Comparison of ENCODE assay signal across 20 mouse cellular contexts in genomic region chr7:35830119-35830518, GRCm38 (mm10). TPM values are rescaled to one million over a fixed set of nuclear protein-coding genes. Genes with fewer than 3 reads are reported as not detected.
DNase-seq lines count a peak whose midpoint lies in the region; ATAC-seq and TF ChIP-seq lines count a peak whose summit lies in the region.
"Had no signal": no experiment of that assay in that cellular context is flagged by ENCODE, and none has a peak within 500 bp of the region (broad histone marks: within the 10 kb centered on the region; RNA-seq: fewer than 3 reads in every experiment).

No protein-coding gene starts in this region.

- no peaks in the 10 kb centered on the region for H3K79me2 ChIP-seq in liver, adult 2 months (ENCODE audit: control insufficient read depth, insufficient read depth, low read length)

- H3K4me1 ChIP-seq in liver, adult 2 months (ENCODE audit: control insufficient read depth, insufficient read depth, low read length), result no peaks in the 10 kb centered on the region
- H3K4me1 ChIP-seq in midbrain, embryonic 11.5 days (ENCODE audit: control insufficient read depth, insufficient read depth, low read length), result no peaks in the 10 kb centered on the region
- no peaks in the 10 kb centered on the region for H3K4me1 ChIP-seq in midbrain, embryonic 14.5 days (ENCODE audit: control insufficient read depth, insufficient read depth, low read length)
- H3K4me1 ChIP-seq: embryonic facial prominence, embryonic 15.5 days; forebrain, embryonic 10.5 days; heart, embryonic 10.5 days; hindbrain, embryonic 13.5 days had no signal

- no peak for DNase-seq in liver, adult 2 months (ENCODE audit: extremely low read depth, low read depth, low spot score)
- DNase-seq in liver (no peak), ES-CJ7 (ENCODE audit: low read depth, low spot score) (peak; percentile 11), ZHBTc4 (ENCODE audit: low read depth, low spot score) (peak; percentile 35)
- peak; percentile 62 for DNase-seq in midbrain, embryonic 11.5 days (ENCODE audit: low spot score, missing footprints)
- DNase-seq in midbrain, embryonic 14.5 days, result no peak
- DNase-seq in heart, adult 8-10 months (ENCODE audit: low spot score), result no peak
- DNase-seq: adrenal gland, adult 2 months; adrenal gland, postnatal 25 days; cerebellum, adult 2 months; gastrocnemius, adult 2 months; gastrocnemius, postnatal 25 days; heart, postnatal 10 days; heart, postnatal 4 days had no signal

- ATAC-seq in midbrain, embryonic 11.5 days (ENCODE audit: low FRiP score), result no peak
- ATAC-seq in midbrain, embryonic 14.5 days (ENCODE audit: low FRiP score, low TSS enrichment), result no peak
- ATAC-seq: forebrain, embryonic 14.5 days had no signal

- H3K36me3 ChIP-seq in liver, adult 2 months (ENCODE audit: control insufficient read depth, insufficient read depth, low read length), result no peaks in the 10 kb centered on the region
- no peaks in the 10 kb centered on the region for H3K36me3 ChIP-seq in midbrain, embryonic 11.5 days (ENCODE audit: control insufficient read depth, insufficient read depth, low read length)
- no peaks in the 10 kb centered on the region for H3K36me3 ChIP-seq in midbrain, embryonic 14.5 days (ENCODE audit: control insufficient read depth, insufficient read depth, low read length)
- H3K36me3 ChIP-seq: embryonic facial prominence, embryonic 15.5 days; forebrain, embryonic 10.5 days; heart, embryonic 10.5 days; hindbrain, embryonic 13.5 days had no signal

- H3K27ac ChIP-seq in liver, adult 2 months (replicated peaks; ENCODE audit: insufficient read depth, low read depth, low read length), result no peak overlapping the region
- H3K27ac ChIP-seq in midbrain, embryonic 11.5 days (ENCODE audit: low read depth, low read length), result no peak overlapping the region
- no peak overlapping the region for H3K27ac ChIP-seq in midbrain, embryonic 14.5 days (replicated peaks; ENCODE audit: low read depth, low read length)
- H3K27ac ChIP-seq: embryonic facial prominence, embryonic 15.5 days; forebrain, embryonic 10.5 days; gastrocnemius, adult 2 months; heart, embryonic 10.5 days; hindbrain, embryonic 13.5 days had no signal

- no peak for TF ChIP-seq POLR2A in liver, adult 2 months (IDR thresholded peaks at IDR 0.05; ENCODE audit: extremely low read depth, insufficient read depth, low read length)

- H3K9me3 ChIP-seq in midbrain, embryonic 11.5 days (ENCODE audit: control insufficient read depth, low read length), result no peaks in the 10 kb centered on the region
- no peaks in the 10 kb centered on the region for H3K9me3 ChIP-seq in midbrain, embryonic 14.5 days (ENCODE audit: control insufficient read depth, low read length)
- H3K9me3 ChIP-seq: embryonic facial prominence, embryonic 15.5 days; heart, embryonic 10.5 days; hindbrain, embryonic 13.5 days had no signal

- H3K4me3 ChIP-seq in liver, adult 2 months (ENCODE audit: insufficient read depth, low read depth, low read length), result no peak overlapping the region
- H3K4me3 ChIP-seq in midbrain, embryonic 11.5 days (ENCODE audit: low read depth, low read length), result no peak overlapping the region
- H3K4me3 ChIP-seq in midbrain, embryonic 14.5 days (replicated peaks; ENCODE audit: low read depth, low read length), result no peak overlapping the region
- H3K4me3 ChIP-seq: embryonic facial prominence, embryonic 15.5 days; erythroblast, embryonic 14.5 days; forebrain, embryonic 10.5 days; gastrocnemius, adult 2 months; heart, embryonic 10.5 days; hindbrain, embryonic 13.5 days had no signal

- no peak overlapping the region for H3K9ac ChIP-seq in liver, adult 2 months (ENCODE audit: low read depth, low read length)
- H3K9ac ChIP-seq in midbrain, embryonic 11.5 days (ENCODE audit: low read length), result no peak overlapping the region
- H3K9ac ChIP-seq in midbrain, embryonic 14.5 days (replicated peaks; ENCODE audit: low read length), result no peak overlapping the region
- H3K9ac ChIP-seq: embryonic facial prominence, embryonic 15.5 days; hindbrain, embryonic 13.5 days had no signal

- no peak overlapping the region for H3K4me2 ChIP-seq in midbrain, embryonic 11.5 days
- H3K4me2 ChIP-seq in midbrain, embryonic 14.5 days (ENCODE audit: low read length), result no peak overlapping the region
- H3K4me2 ChIP-seq: embryonic facial prominence, embryonic 15.5 days; hindbrain, embryonic 13.5 days had no signal

- H3K27me3 ChIP-seq in liver, adult 2 months (ENCODE audit: control insufficient read depth, insufficient read depth, low read length), result no peaks in the 10 kb centered on the region
- no peaks in the 10 kb centered on the region for H3K27me3 ChIP-seq in midbrain, embryonic 11.5 days (ENCODE audit: control insufficient read depth, insufficient read depth, low read length)
- no peaks in the 10 kb centered on the region for H3K27me3 ChIP-seq in midbrain, embryonic 14.5 days (ENCODE audit: control insufficient read depth, insufficient read depth, low read length)
- H3K27me3 ChIP-seq: embryonic facial prominence, embryonic 15.5 days; hindbrain, embryonic 13.5 days had no signal

- 85% methylated on average over 7 of the region's 7 CpGs for WGBS in liver, adult 2 months
- 85% methylated on average over 7 of the region's 7 CpGs for WGBS in midbrain, embryonic 11.5 days
- 90% methylated on average over 7 of the region's 7 CpGs for WGBS in midbrain, embryonic 14.5 days

- 0 out of 2 replicates have a peak, but pooled peaks have one; percentile 7 for TF ChIP-seq CTCF in liver, adult 2 months (IDR thresholded peaks at IDR 0.05; ENCODE audit: low read depth, low read length)

RNA-seq across cellular contexts. Expression of gene Zfp507, which starts 27.3 kb away (rescaled TPM):
- total RNA-seq in liver, adult 2 months (2014; rRNA removed), result 12.2 and 14.2 TPM in 2 replicates
- polyA plus RNA-seq in liver, adult 2 months (2012; rRNA removed), result 3.6 and 4.9 TPM in 2 replicates
- polyA plus RNA-seq in midbrain, embryonic 11.5 days (2014; fragmentation: Nextera tagmentation; extraction: Ambion mirVana), result 16.1 and 16.3 TPM in 2 replicates
- 14.2 and 14.7 TPM in 2 replicates for polyA plus RNA-seq in midbrain, embryonic 14.5 days (2014; fragmentation: Nextera tagmentation; extraction: Ambion mirVana)
- total RNA-seq in heart, adult 8-10 months (2022), result 10 to 100 TPM; 10.2 to 14.1 (median 13.5) TPM

Comparison
In these comparisons a context has a peak if more than half of its experiments do, and no peak if none do; other contexts are left out.
1. DNase-seq: peak in midbrain, embryonic 11.5 days (single experiment), ES-CJ7 (single experiment) and ZHBTc4 (single experiment); none in liver, adult 2 months (single experiment), liver (single experiment), midbrain, embryonic 14.5 days (single experiment) and heart, adult 8-10 months (single experiment).